ENCODE assay signal across 8 mouse cellular contexts in the genomic region with DNA sequence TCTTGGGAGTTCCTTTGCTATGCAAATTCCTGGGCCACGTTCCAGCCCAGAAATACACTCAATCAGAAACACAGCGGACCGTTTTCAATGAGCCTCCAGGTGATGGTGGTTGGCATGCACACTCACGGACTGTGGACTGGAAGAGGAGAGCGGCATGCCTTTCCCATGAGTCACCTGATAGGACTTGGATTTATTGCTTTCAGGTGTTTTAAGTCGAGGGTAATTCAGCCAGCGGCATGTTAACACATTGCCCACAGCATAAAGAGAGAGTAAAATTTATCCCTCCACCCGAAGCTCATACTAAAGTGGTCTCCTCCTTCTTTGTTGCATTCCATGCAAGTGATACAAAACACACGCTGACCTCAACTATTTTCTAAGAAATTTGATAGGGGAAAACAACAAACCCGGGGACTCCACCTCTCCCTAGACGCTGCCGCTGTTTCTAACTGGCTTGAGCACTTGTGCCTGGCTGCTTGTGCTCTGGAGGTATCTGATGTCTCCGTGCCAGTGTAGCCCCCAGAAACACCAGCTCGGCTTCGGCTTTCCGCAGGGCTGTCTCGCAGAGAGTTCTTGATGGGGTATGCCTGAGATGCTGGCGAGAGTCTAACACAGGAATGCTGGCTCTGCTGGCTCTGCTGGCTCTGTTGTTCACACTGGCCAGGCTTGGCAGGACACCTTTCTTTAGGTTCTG.
A peak's percentile ranks its signal among the peaks of the same experiment; 100 is the strongest.
DNase-seq lines count a peak whose midpoint lies in the region; ATAC-seq lines count a peak whose summit lies in the region.

No protein-coding gene starts in this region.

- peak; percentile 47 for ATAC-seq in forebrain, embryonic 16.5 days
- no peak for ATAC-seq in hindbrain, embryonic 14.5 days (ENCODE audit: low FRiP score)
- ATAC-seq in limb, embryonic 15.5 days (ENCODE audit: insufficient number of reproducible peaks, low FRiP score, low TSS enrichment, low read depth): peak; percentile 65
- no peak for ATAC-seq in neural tube, embryonic 15.5 days (ENCODE audit: low FRiP score)
- no peak for ATAC-seq in monocyte, adult 5-6 weeks (replicated peaks; ENCODE audit: insufficient number of reproducible peaks, low FRiP score, low TSS enrichment, poor library complexity, severe bottlenecking)

- H3K9me3 ChIP-seq in forebrain, embryonic 16.5 days (ENCODE audit: control insufficient read depth, low read length): no peaks in the 10 kb centered on the region
- no peaks in the 10 kb centered on the region for H3K9me3 ChIP-seq in hindbrain, embryonic 14.5 days (ENCODE audit: control insufficient read depth, low read length)
- H3K9me3 ChIP-seq in limb, embryonic 15.5 days: no peaks in the 10 kb centered on the region
- H3K9me3 ChIP-seq in neural tube, embryonic 15.5 days (replicated peaks): no peaks in the 10 kb centered on the region

- WGBS in forebrain, embryonic 16.5 days: 30% methylated on average over 18 of the region's 18 CpGs
- WGBS in hindbrain, embryonic 14.5 days: 51% methylated on average over 18 of the region's 18 CpGs
- WGBS in limb, embryonic 15.5 days: 6% methylated on average over 18 of the region's 18 CpGs
- WGBS in neural tube, embryonic 15.5 days: 39% methylated on average over 18 of the region's 18 CpGs

- H3K4me3 ChIP-seq in forebrain, embryonic 16.5 days (replicated peaks; ENCODE audit: low read length): no peak overlapping the region
- H3K4me3 ChIP-seq in hindbrain, embryonic 14.5 days (replicated peaks; ENCODE audit: low read length): no peak overlapping the region
- H3K4me3 ChIP-seq in limb, embryonic 15.5 days: peak overlapping the region; percentile 22
- no peak overlapping the region for H3K4me3 ChIP-seq in neural tube, embryonic 15.5 days (replicated peaks)

- H3K27me3 ChIP-seq in forebrain, embryonic 16.5 days (replicated peaks; ENCODE audit: control insufficient read depth, insufficient read depth, low read length): no peaks in the 10 kb centered on the region
- H3K27me3 ChIP-seq in hindbrain, embryonic 14.5 days (ENCODE audit: control insufficient read depth, insufficient read depth, low read length): no peaks in the 10 kb centered on the region
- no peaks in the 10 kb centered on the region for H3K27me3 ChIP-seq in limb, embryonic 15.5 days
- no peaks in the 10 kb centered on the region for H3K27me3 ChIP-seq in neural tube, embryonic 15.5 days (replicated peaks)

- H3K9ac ChIP-seq in forebrain, embryonic 16.5 days (replicated peaks; ENCODE audit: low read depth, low read length): no peak overlapping the region
- no peak overlapping the region for H3K9ac ChIP-seq in hindbrain, embryonic 14.5 days
- no peak overlapping the region for H3K9ac ChIP-seq in limb, embryonic 15.5 days
- no peak overlapping the region for H3K9ac ChIP-seq in neural tube, embryonic 15.5 days (replicated peaks)

- H3K4me2 ChIP-seq in forebrain, embryonic 16.5 days (ENCODE audit: low read length): peak overlapping the region; percentile 10
- H3K4me2 ChIP-seq in hindbrain, embryonic 14.5 days (replicated peaks): peak overlapping the region; percentile 8; the same call in 1 of the 2 replicates
- H3K4me2 ChIP-seq in limb, embryonic 15.5 days: peak overlapping the region; percentile 48
- peak overlapping the region; percentile 37 for H3K4me2 ChIP-seq in neural tube, embryonic 15.5 days

- H3K27ac ChIP-seq in forebrain, embryonic 16.5 days (ENCODE audit: low read length): no peak overlapping the region
- peak overlapping the region; percentile 26 for H3K27ac ChIP-seq in hindbrain, embryonic 14.5 days
- H3K27ac ChIP-seq in limb, embryonic 15.5 days: peak overlapping the region; percentile 94
- H3K27ac ChIP-seq in neural tube, embryonic 15.5 days (replicated peaks): peak overlapping the region; percentile 54; the same call in 1 of the 2 replicates

- DNase-seq in urinary bladder, postnatal 14 days (ENCODE audit: low spot score): peak; percentile 77
- no peak for DNase-seq in urinary bladder, adult 2 months (ENCODE audit: low spot score)
- DNase-seq in hindbrain, embryonic 14.5 days (ENCODE audit: low spot score): no peak
- DNase-seq in right cerebral cortex, adult 18-20 months: no peak

- H3K36me3 ChIP-seq in forebrain, embryonic 16.5 days (ENCODE audit: control insufficient read depth, insufficient read depth): no peaks in the 10 kb centered on the region
- H3K36me3 ChIP-seq in hindbrain, embryonic 14.5 days (replicated peaks; ENCODE audit: control insufficient read depth, insufficient read depth): no peaks in the 10 kb centered on the region
- no peaks in the 10 kb centered on the region for H3K36me3 ChIP-seq in limb, embryonic 15.5 days
- H3K36me3 ChIP-seq in neural tube, embryonic 15.5 days: no peaks in the 10 kb centered on the region

- H3K4me1 ChIP-seq in forebrain, embryonic 16.5 days (replicated peaks; ENCODE audit: control insufficient read depth, insufficient read depth, low read length): peaks cover 11% of the 10 kb centered on the region
- peaks cover 8% of the 10 kb centered on the region for H3K4me1 ChIP-seq in hindbrain, embryonic 14.5 days (replicated peaks; ENCODE audit: control insufficient read depth, insufficient read depth, low read length)
- peaks cover 33% of the 10 kb centered on the region for H3K4me1 ChIP-seq in limb, embryonic 15.5 days
- H3K4me1 ChIP-seq in neural tube, embryonic 15.5 days: peaks cover 16% of the 10 kb centered on the region

Comparison
In these comparisons a context has a peak if more than half of its experiments do, and no peak if none do; other contexts are left out.
1. ATAC-seq: peak in forebrain, embryonic 16.5 days (single experiment) and limb, embryonic 15.5 days (single experiment); none in hindbrain, embryonic 14.5 days (single experiment), neural tube, embryonic 15.5 days (single experiment) and monocyte, adult 5-6 weeks (single experiment).
2. Peak in every context shown above with its lines, with median percentiles within 50 percentile points of each other: H3K4me2 ChIP-seq.